Mouse (Mus musculus) lung, postnatal 0 days (tissue): ENCODE results near the gene Rgs12.

Source experiments
- CTCF ChIP-seq: IDR thresholded peaks from 2 replicates; pipeline ENCODE4 v1.5.1; 2016; ENCODE audit warnings: antibody characterized with exemption, mild to moderate bottlenecking
- EP300 ChIP-seq: IDR thresholded peaks from 2 replicates; pipeline ENCODE4 v1.6.1; 2016; ENCODE audit warnings: antibody characterized with exemption, mild to moderate bottlenecking, control low read depth

- TF ChIP-seq CTCF (no peak), EP300 (no peak)
Observed at GRCm38 (mm10) chr5:35010656-35011055, 61.4 kb downstream of the Rgs12 start.
